Mouse (Mus musculus) limb, embryonic 14.5 days (tissue): ENCODE results near the gene Cdh19. TPM values are rescaled to one million over a fixed set of nuclear protein-coding genes. Genes with fewer than 3 reads are reported as not detected.

Experiments
- ATAC-seq: fragments of 200-750 bp; cut with Nextera tagmentation; 2 replicates; pipeline ENCODE4 v1.8.0; 2017; ENCODE audit warnings: low read depth, moderate number of reproducible peaks, moderate TSS enrichment; ENCODE audit not compliant: low FRiP score
- DNase-seq: peaks from one replicate; pipeline ENCODE4 v3.0.0-alpha.2; 2015; ENCODE audit warnings: low spot score
- H3K27ac ChIP-seq: fragments of 300-500 bp; sonication (generic); replicated peaks from 2 replicates; pipeline ENCODE4 v1.5.1; 2014; ENCODE audit warnings: low read depth, mild to moderate bottlenecking, low read length, moderate library complexity, mixed read lengths
- H3K27me3 ChIP-seq: fragments of 300-500 bp; sonication (generic); 2 replicates; pipeline ENCODE4 v1.6.1; 2014; ENCODE audit warnings: low read length, mixed read lengths; ENCODE audit not compliant: control insufficient read depth, insufficient read depth
- H3K36me3 ChIP-seq: fragments of 300-500 bp; sonication (generic); 2 replicates; pipeline ENCODE4 v1.6.1; 2014; ENCODE audit warnings: mild to moderate bottlenecking, low read length, moderate library complexity, mixed read lengths; ENCODE audit not compliant: control insufficient read depth, insufficient read depth
- H3K4me1 ChIP-seq: fragments of 300-500 bp; sonication (generic); 2 replicates; pipeline ENCODE4 v1.6.1; 2014; ENCODE audit warnings: antibody characterized with exemption, low read length, mixed read lengths; ENCODE audit not compliant: control insufficient read depth, insufficient read depth
- H3K4me2 ChIP-seq: fragments of 300-500 bp; sonication (generic); replicated peaks from 2 replicates; pipeline ENCODE4 v1.6.1; 2014; ENCODE audit warnings: low read depth, mild to moderate bottlenecking, low read length, moderate library complexity; ENCODE audit not compliant: severe bottlenecking
- H3K4me3 ChIP-seq: fragments of 300-500 bp; sonication (generic); replicated peaks from 2 replicates; pipeline ENCODE4 v1.5.1; 2014; ENCODE audit warnings: low read length
- H3K9ac ChIP-seq: fragments of 300-500 bp; sonication (generic); 2 replicates; pipeline ENCODE4 v1.6.1; 2014; ENCODE audit warnings: mild to moderate bottlenecking, low read depth, low read length, moderate library complexity; ENCODE audit not compliant: severe bottlenecking
- H3K9me3 ChIP-seq: fragments of 300-500 bp; sonication (generic); 2 replicates; pipeline ENCODE4 v1.6.1; 2016; ENCODE audit warnings: low read length; ENCODE audit not compliant: control insufficient read depth
- POLR2A ChIP-seq: fragments of 200-500 bp; IDR thresholded peaks from 2 replicates; pipeline ENCODE4 v1.8.0; 2012; ENCODE audit warnings: inconsistent platforms, mild to moderate bottlenecking, moderate library complexity, borderline replicate concordance; ENCODE audit not compliant: insufficient read depth, insufficient read length; ENCODE audit errors: extremely low read depth
- WGBS: fragments of 180-500 bp; shearing (Covaris S2); extraction: QIAGEN DNeasy Blood & Tissue Kit; methylation state at CpG from one replicate; pipeline ENCODE4 v1.1.7; 2014; 5-methylcytosine and 5-hydroxymethylcytosine counted together
- polyA plus RNA-seq, 2 experiments: library from polyadenylated mRNA; depleted of rRNA in 1 of 2; stranded (reverse) in 1 of 2; unstranded in 1 of 2; fragments of >200 nt; fragmentation: Nextera tagmentation in 1 of 2; extraction: Ambion mirVana in 1 of 2; gene quantifications; 2 replicates each; pipeline versions ENCODE4 v1.2.1 to v1.2.3; 2012 to 2014

Gene Cdh19
- polyA plus RNA-seq, 2 experiments = 0.94 to 1.1 TPM

- ATAC-seq = no peak
- WGBS = 95% methylated on average over 1 of the region's 1 CpGs
- no peaks in the 10 kb centered on the region for H3K4me1 ChIP-seq
- no peak overlapping the region for H3K4me2 ChIP-seq
- H3K4me3 ChIP-seq = no peak overlapping the region
- no peak for TF ChIP-seq POLR2A
- H3K36me3 ChIP-seq = no peaks in the 10 kb centered on the region
- DNase-seq = no peak
- H3K9me3 ChIP-seq = no peaks in the 10 kb centered on the region
- no peak overlapping the region for H3K9ac ChIP-seq
- no peaks in the 10 kb centered on the region for H3K27me3 ChIP-seq
- no peak overlapping the region for H3K27ac ChIP-seq
These were observed 67.6 kb downstream of the Cdh19 start for GRCm38 (mm10) chr1:110909752-110910151.

- WGBS = 58% methylated on average over 1 of the region's 1 CpGs
- Histone ChIP-seq H3K4me3 (no peak overlapping the region), H3K9ac (no peak overlapping the region), H3K4me1 (no peaks in the 10 kb centered on the region), H3K4me2 (no peak overlapping the region), H3K9me3 (no peaks in the 10 kb centered on the region), H3K36me3 (no peaks in the 10 kb centered on the region), H3K27ac (no peak overlapping the region), H3K27me3 (no peaks in the 10 kb centered on the region)
- no peak for TF ChIP-seq POLR2A
- no peak for ATAC-seq
- no peak for DNase-seq
These were observed 68.2 kb downstream of the Cdh19 start for GRCm38 (mm10) chr1:110909218-110909617.

DNA sequence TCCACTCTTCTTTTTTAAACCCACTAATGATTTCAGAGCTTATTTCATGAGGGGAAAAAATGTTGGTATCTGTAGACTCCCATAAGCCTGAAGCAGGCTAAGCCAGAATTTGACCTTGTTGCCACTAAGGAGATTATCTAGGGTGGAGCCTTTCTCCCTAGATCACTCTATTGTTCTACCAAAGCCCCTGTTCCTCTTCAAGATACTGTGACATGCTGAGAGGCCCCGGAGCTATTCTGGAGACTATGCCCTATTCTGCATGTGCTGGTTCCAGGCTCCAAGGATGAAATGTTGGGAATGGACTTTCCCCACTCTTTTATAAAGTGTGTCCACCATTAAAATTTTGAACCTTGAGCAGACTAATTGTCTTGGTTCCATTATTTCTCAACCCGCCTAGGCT, 73.1 kb downstream of the Cdh19 start:
- Histone ChIP-seq H3K9ac (no peak overlapping the region), H3K4me1 (no peaks in the 10 kb centered on the region), H3K27ac (no peak overlapping the region), H3K27me3 (no peaks in the 10 kb centered on the region), H3K4me2 (no peak overlapping the region), H3K36me3 (no peaks in the 10 kb centered on the region), H3K9me3 (no peaks in the 10 kb centered on the region), H3K4me3 (no peak overlapping the region)
- no peak for TF ChIP-seq POLR2A
- no peak for ATAC-seq
- 91% methylated on average over 2 of the region's 2 CpGs for WGBS
- no peak for DNase-seq
